Mouse (Mus musculus) frontal cortex, postnatal 10 days (tissue): ENCODE data around the gene Ulk4.

Experiments
- DNase-seq, 2 experiments: peaks; one replicate each; pipeline ENCODE4 v3.0.0; 2022; ENCODE audit warnings: low spot score in 2 of 2, mixed read lengths in 1 of 2

Gene Ulk4

GRCm38 (mm10) chr9:121192601-121193370 lies 84.2 kb downstream of the Ulk4 start:
- no peak for DNase-seq

GRCm38 (mm10) chr9:121187811-121188210 lies 89.2 kb downstream of the Ulk4 start:
- no peak for DNase-seq

- no peak for DNase-seq
These were observed 91.2 kb downstream of the Ulk4 start for GRCm38 (mm10) chr9:121185796-121186195.

- no peak for DNase-seq
These were observed 100.6 kb downstream of the Ulk4 start for GRCm38 (mm10) chr9:121176350-121176749.

GRCm38 (mm10) chr9:121175201-121175600 lies 101.8 kb downstream of the Ulk4 start:
- DNase-seq, result no peak

- no peak for DNase-seq
These were observed 104.9 kb downstream of the Ulk4 start for GRCm38 (mm10) chr9:121172123-121172522.

GRCm38 (mm10) chr9:121171609-121172008 lies 105.4 kb downstream of the Ulk4 start:
- no peak for DNase-seq

GRCm38 (mm10) chr9:121164607-121165006 lies 112.4 kb downstream of the Ulk4 start:
- DNase-seq, result no peak

- no peak for DNase-seq
These were observed 114.2 kb downstream of the Ulk4 start for GRCm38 (mm10) chr9:121162789-121163188.

GRCm38 (mm10) chr9:121161818-121162565 lies 115.0 kb downstream of the Ulk4 start:
- DNase-seq, result no peak

GRCm38 (mm10) chr9:121156253-121156831 lies 120.7 kb downstream of the Ulk4 start:
- no peak for DNase-seq

GRCm38 (mm10) chr9:121153276-121153675 lies 123.7 kb downstream of the Ulk4 start:
- DNase-seq, result no peak

GRCm38 (mm10) chr9:121148602-121149001 lies 128.4 kb downstream of the Ulk4 start:
- DNase-seq, result no peak

GRCm38 (mm10) chr9:121143208-121143607 lies 133.8 kb downstream of the Ulk4 start:
- no peak for DNase-seq

GRCm38 (mm10) chr9:121132549-121132948 lies 144.4 kb downstream of the Ulk4 start:
- no peak for DNase-seq

- no peak for DNase-seq
These were observed 147.5 kb downstream of the Ulk4 start for GRCm38 (mm10) chr9:121129533-121129932.

- DNase-seq, result no peak
These were observed 148.1 kb downstream of the Ulk4 start for GRCm38 (mm10) chr9:121128934-121129333.

GRCm38 (mm10) chr9:121127025-121127424 lies 150.0 kb downstream of the Ulk4 start:
- DNase-seq, result no peak

GRCm38 (mm10) chr9:121124705-121125104 lies 152.3 kb downstream of the Ulk4 start:
- no peak for DNase-seq

GRCm38 (mm10) chr9:121122039-121122438 lies 155.0 kb downstream of the Ulk4 start:
- DNase-seq, result no peak

- DNase-seq, result no peak
These were observed 159.1 kb downstream of the Ulk4 start for GRCm38 (mm10) chr9:121117936-121118335.

- no peak for DNase-seq
These were observed 164.9 kb downstream of the Ulk4 start for GRCm38 (mm10) chr9:121112131-121112530.

- peak; percentile 42 to 59 for DNase-seq
These were observed 168.9 kb downstream of the Ulk4 start for GRCm38 (mm10) chr9:121108110-121108509.
